Mouse (Mus musculus) neural tube, embryonic 13.5 days (tissue): ENCODE results near the gene Surf2. TPM values are rescaled to one million over a fixed set of nuclear protein-coding genes. Genes with fewer than 3 reads are reported as not detected.
A peak's percentile ranks its signal among the peaks of the same experiment; 100 is the strongest.

Experiments used
- ATAC-seq: fragments of 200-750 bp; cut with Nextera tagmentation; 2 replicates; pipeline ENCODE4 v1.8.0; 2017; ENCODE audit warnings: low read depth, mild to moderate bottlenecking, moderate TSS enrichment, moderate library complexity
- H3K27ac ChIP-seq: fragments of 300-500 bp; sonication (generic); replicated peaks from 2 replicates; pipeline ENCODE4 v1.5.1; 2015; ENCODE audit warnings: moderate library complexity, mild to moderate bottlenecking, inconsistent platforms
- H3K27me3 ChIP-seq: fragments of 300-500 bp; sonication (generic); 2 replicates; pipeline ENCODE4 v1.6.1; 2015; ENCODE audit warnings: mild to moderate bottlenecking, inconsistent platforms
- H3K36me3 ChIP-seq: fragments of 300-500 bp; sonication (generic); 2 replicates; pipeline ENCODE4 v1.6.1; 2015; ENCODE audit warnings: mild to moderate bottlenecking, inconsistent platforms
- H3K4me1 ChIP-seq: fragments of 300-500 bp; sonication (generic); replicated peaks from 2 replicates; pipeline ENCODE4 v1.6.1; 2015; ENCODE audit warnings: inconsistent platforms
- H3K4me2 ChIP-seq: fragments of 300-500 bp; sonication (generic); 2 replicates; pipeline ENCODE4 v1.6.1; 2015; ENCODE audit warnings: inconsistent platforms, mild to moderate bottlenecking, moderate library complexity
- H3K4me3 ChIP-seq: fragments of 300-500 bp; sonication (generic); 2 replicates; pipeline ENCODE4 v1.5.1; 2015; ENCODE audit warnings: mild to moderate bottlenecking, inconsistent platforms
- H3K9ac ChIP-seq: fragments of 300-500 bp; sonication (generic); 2 replicates; pipeline ENCODE4 v1.6.1; 2015; ENCODE audit warnings: moderate library complexity, mild to moderate bottlenecking, inconsistent platforms
- H3K9me3 ChIP-seq: fragments of 300-500 bp; sonication (generic); 2 replicates; pipeline ENCODE4 v1.6.1; 2016; ENCODE audit warnings: inconsistent platforms
- WGBS: fragments of 180-500 bp; shearing (Covaris S2); methylation state at CpG from one replicate; pipeline ENCODE4 v1.1.7; 2015; 5-methylcytosine and 5-hydroxymethylcytosine counted together
- polyA plus RNA-seq: library from polyadenylated mRNA; unstranded; fragments of >200 nt; fragmentation: Nextera tagmentation; extraction: Ambion mirVana; gene quantifications from 2 replicates; pipeline ENCODE4 v1.2.1, GENCODE M21; 2015

Surf2 gene
- polyA plus RNA-seq, 1 experiment from 2014 or later = 64.2 TPM

DNA sequence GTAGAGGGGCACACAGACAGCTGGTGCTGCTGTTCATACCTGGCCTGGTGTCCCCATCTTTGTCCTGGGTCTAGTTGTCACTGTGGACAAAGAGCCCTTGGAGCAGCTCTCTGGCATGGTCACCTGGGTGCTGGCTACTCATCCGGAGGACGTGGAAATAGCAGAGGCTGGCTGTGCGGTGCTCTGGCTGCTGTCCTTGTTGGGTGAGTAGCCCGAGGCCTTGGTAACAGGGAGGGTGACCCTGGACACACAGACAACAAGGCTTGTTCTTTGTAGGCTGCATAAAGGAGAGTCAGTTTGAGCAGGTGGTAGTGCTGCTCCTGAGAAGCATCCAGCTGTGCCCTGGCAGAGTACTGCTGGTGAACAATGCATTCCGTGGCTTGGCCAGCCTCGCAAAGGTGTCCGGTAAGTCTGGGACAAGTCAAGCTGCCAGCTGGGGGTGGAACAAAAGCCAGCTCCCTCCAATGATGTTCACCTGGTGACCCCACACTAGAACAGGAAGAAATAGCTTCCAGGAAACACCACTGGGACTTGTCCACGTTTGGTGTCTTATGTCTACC is 35.3 kb downstream of the Surf2 start:
- ATAC-seq = no peak
- Histone ChIP-seq H3K27me3 (no peaks in the 10 kb centered on the region), H3K4me3 (no peak overlapping the region), H3K9me3 (no peaks in the 10 kb centered on the region), H3K36me3 (peaks cover 96% of the 10 kb centered on the region), H3K4me1 (no peaks in the 10 kb centered on the region), H3K4me2 (no peak overlapping the region), H3K9ac (no peak overlapping the region), H3K27ac (no peak overlapping the region)
- 88% methylated on average over 8 of the region's 8 CpGs for WGBS

DNA sequence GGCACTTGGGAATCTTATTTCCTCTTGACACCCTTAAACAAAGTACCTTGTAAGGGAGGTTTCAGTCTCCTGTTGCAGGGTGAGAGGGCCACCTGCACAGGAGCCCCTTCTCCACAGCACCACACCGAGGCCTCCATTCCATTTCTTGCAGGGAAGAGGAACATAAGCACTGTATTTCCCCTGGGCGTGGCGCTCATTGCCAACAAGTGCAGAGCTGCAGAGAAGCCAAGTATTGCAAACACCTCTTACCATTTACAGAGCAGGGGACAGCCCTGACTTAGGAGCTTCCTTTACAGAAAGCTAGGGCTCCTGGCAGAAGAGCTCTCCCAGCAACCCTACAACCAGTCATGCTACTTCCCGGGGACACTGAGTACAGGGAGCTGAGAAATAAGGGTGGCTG is 36.0 kb downstream of the Surf2 start:
- no peak for ATAC-seq
- Histone ChIP-seq H3K4me2 (no peak overlapping the region), H3K4me3 (no peak overlapping the region), H3K27ac (no peak overlapping the region), H3K9me3 (no peaks in the 10 kb centered on the region), H3K9ac (no peak overlapping the region), H3K36me3 (peaks cover 96% of the 10 kb centered on the region), H3K4me1 (no peaks in the 10 kb centered on the region), H3K27me3 (no peaks in the 10 kb centered on the region)
- 94% methylated on average over 4 of the region's 4 CpGs for WGBS

DNA sequence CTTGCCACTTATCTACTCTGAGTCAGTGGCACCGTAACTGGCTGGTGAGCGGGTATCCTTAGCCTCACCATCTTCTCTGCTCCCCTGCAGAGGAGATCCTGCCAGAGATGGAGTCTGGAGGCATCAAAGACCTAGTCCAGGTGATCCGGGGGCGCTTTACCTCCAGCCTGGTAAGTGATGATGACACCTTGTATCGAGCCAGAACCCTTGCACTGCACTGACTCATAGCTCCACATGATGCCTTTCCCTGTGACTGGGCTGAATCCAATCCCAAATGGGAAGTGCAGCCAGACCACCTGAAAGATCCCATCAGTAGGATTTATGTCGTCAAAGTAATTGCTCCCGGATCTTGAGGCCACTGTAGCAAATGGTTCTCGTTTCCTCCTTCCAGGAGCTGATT is 36.7 kb downstream of the Surf2 start:
- WGBS = 91% methylated on average over 8 of the region's 8 CpGs
- Histone ChIP-seq H3K9me3 (no peaks in the 10 kb centered on the region), H3K27ac (no peak overlapping the region), H3K4me1 (no peaks in the 10 kb centered on the region), H3K4me2 (no peak overlapping the region), H3K4me3 (no peak overlapping the region), H3K27me3 (no peaks in the 10 kb centered on the region), H3K36me3 (peaks cover 99% of the 10 kb centered on the region), H3K9ac (no peak overlapping the region)
- ATAC-seq = no peak

DNA sequence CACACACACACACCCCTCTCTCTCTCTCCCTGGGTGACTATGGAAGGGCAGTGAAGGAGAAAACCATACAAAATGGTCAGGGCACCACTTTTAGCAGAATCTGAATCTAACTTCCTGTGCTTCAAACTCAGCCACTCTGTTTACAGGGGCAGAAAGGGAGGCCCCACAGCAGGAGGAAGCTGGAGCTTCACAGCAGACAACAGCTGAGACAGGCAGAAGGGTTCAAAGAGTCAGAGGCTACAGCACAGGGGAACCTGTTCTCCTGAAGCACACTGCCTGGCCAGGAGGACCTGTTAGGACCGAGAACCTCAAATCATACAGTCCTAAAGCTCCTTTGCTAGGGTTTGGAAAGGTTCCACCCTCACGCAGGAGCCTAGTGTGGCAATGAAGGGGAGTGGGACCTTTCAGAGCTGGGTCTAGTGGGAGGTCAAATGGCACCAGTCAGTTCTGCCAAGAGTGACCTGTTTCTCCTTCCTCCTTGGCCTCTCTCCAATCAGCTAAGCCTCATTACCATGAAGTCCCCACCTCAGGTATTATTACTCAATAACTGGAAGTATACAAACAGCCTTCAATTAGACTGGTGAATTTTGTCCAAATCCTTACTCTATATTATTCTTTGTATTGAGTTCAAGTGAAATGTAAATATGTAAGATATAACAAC is 38.7 kb downstream of the Surf2 start:
- H3K27me3 ChIP-seq = no peaks in the 10 kb centered on the region
- H3K4me3 ChIP-seq = no peak overlapping the region
- H3K9me3 ChIP-seq = no peaks in the 10 kb centered on the region
- peaks cover 95% of the 10 kb centered on the region for H3K36me3 ChIP-seq
- no peak overlapping the region for H3K9ac ChIP-seq
- 91% methylated on average over 2 of the region's 2 CpGs for WGBS
- no peak for ATAC-seq
- H3K27ac ChIP-seq = no peak overlapping the region
- H3K4me1 ChIP-seq = no peaks in the 10 kb centered on the region
- H3K4me2 ChIP-seq = no peak overlapping the region

DNA sequence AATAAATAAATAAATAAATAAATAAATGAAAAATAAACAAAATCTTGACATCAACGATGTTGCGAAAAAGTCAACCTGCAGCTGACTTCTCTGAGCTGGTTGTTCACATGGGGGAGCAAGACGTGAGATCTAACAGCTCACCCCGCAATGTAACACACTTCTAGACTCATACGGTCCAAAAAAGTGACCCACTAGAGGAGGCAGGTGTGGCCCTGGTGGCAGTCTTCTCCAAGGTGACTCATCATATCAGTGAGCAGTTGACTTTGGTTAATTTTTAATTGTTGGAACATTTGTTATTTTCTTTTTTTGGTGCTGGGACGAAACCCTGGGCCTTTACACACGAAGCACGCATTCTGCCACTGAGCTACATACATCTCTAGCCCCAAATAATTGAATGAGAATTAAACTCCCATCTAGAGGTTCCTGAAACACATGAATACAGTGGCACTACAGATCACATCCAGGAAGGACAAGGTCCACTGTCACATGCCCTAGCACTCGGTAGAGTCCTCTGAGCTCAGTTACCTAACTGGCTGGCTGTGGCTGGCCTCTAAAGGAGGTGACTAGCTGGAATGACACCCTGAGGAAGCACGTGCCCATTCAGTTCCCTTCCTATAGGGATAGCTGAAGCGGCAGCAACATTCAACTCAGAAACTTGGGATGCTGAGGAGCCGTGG is 40.8 kb downstream of the Surf2 start:
- H3K9me3 ChIP-seq = no peaks in the 10 kb centered on the region
- no peaks in the 10 kb centered on the region for H3K27me3 ChIP-seq
- H3K27ac ChIP-seq = no peak overlapping the region
- no peak overlapping the region for H3K9ac ChIP-seq
- H3K4me2 ChIP-seq = no peak overlapping the region
- WGBS = 96% methylated on average over 12 of the region's 12 CpGs
- no peak overlapping the region for H3K4me3 ChIP-seq
- H3K4me1 ChIP-seq = peaks cover 14% of the 10 kb centered on the region
- no peak for ATAC-seq
- peaks cover 92% of the 10 kb centered on the region for H3K36me3 ChIP-seq

DNA sequence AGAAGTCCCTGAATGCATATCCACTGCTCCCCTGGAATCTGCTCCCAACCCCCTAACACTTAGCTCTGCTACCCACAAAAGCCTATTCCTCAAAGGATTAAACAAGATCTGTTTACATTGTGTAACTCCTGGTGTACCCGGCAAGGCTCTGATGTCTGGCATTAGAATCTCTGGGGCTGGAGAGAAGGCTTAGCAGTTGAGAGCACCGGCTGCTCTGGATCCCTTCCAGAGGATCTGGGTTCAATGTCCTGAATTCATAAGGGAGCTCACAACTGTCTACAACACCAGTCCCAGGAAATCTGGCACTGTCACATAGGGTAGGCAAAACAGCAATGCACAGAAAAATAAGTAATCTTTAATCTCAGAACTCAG is 41.3 kb downstream of the Surf2 start:
- Histone ChIP-seq H3K4me3 (no peak overlapping the region), H3K36me3 (peaks cover 92% of the 10 kb centered on the region), H3K4me2 (no peak overlapping the region), H3K27ac (no peak overlapping the region), H3K9ac (no peak overlapping the region), H3K27me3 (no peaks in the 10 kb centered on the region), H3K9me3 (no peaks in the 10 kb centered on the region), H3K4me1 (peaks cover 18% of the 10 kb centered on the region)
- 92% methylated on average over 2 of the region's 2 CpGs for WGBS
- ATAC-seq = no peak

DNA sequence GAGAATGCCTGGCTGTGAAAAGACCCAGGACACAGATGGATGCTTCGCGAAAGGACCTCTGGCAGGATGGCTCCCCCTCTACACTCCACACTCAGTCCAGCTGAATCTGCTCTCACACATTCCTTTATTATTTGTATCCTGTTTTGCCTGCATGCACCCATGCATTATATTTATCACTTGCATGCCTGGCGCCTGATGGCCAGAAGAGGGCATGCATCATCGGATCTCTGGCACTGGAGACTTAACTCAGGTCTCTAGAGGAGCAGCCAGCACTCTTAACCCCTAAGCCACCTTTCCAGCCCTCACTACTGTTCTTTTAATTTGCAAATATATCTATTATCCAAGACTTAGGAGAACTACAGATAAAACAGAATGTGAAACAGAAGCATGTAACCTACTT is 44.6 kb downstream of the Surf2 start:
- 84% methylated on average over 4 of the region's 4 CpGs for WGBS
- peaks cover 59% of the 10 kb centered on the region for H3K36me3 ChIP-seq
- ATAC-seq = no peak

DNA sequence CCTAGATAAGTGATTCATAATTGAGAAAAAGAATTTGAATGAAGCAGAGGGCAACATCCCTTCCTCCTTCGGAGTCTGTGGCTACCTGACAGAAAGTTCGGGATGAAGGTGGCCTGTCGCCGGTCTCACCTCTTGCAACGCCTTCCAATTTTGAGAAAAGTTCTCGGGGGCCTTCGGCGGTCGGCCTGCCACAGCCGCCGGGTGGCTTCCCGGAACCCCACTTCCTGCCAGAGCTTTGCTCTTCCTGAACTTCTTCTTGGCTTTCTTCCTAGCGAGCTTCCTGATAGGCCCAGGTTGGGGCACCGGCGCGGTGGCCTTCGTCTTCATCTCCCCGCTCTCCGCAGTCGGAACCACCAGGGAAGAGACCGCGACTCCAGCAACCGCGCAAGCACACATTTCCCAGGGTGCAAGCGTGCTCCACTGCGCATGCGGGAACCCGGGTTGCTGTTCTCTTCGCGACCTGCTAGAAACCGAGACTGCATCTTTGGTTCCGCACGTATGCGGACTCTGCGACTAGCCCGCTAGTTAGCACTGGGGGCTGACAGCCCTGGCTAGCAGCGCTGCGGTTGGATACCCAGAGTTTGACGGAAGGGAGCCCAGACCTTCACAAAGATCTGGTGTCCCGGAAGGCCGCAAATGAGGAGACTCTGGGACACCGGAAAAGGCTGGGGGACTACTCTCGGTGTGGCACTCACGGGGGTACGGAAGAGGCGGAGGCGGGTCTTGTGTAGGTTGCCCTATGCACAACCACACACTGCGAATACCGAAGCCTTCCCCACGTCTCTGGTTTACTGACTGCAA is 48.0 kb downstream of the Surf2 start, which contains the start of gene Rexo4:
TSS of gene Rexo4 (minus strand) at position 464 of the 801 bp plus-strand sequence.
- ATAC-seq = peak; percentile 97
- H3K4me3 ChIP-seq = peak within 1 kb of the TSS; percentile 71
- H3K4me1 ChIP-seq = peaks cover 35% of the 10 kb centered on the region
- peak within 1 kb of the TSS; percentile 94 for H3K4me2 ChIP-seq
- H3K9me3 ChIP-seq = 0 out of 2 replicates have a peak, but pooled peaks cover 3% of the 10 kb centered on the region
- peak within 1 kb of the TSS; percentile 99 for H3K27ac ChIP-seq
- peak within 1 kb of the TSS; percentile 93 for H3K9ac ChIP-seq
- under 1% methylated on average over 50 of the region's 50 CpGs for WGBS
- peaks cover 27% of the 10 kb centered on the region for H3K36me3 ChIP-seq
- no peaks in the 10 kb centered on the region for H3K27me3 ChIP-seq

More for the DNA sequence above, 44.6 kb downstream of the Surf2 start:
- H3K9me3 ChIP-seq = no peaks in the 10 kb centered on the region
- H3K4me3 ChIP-seq = no peak overlapping the region
- H3K27me3 ChIP-seq = no peaks in the 10 kb centered on the region
- no peak overlapping the region for H3K27ac ChIP-seq
- peaks cover 35% of the 10 kb centered on the region for H3K4me1 ChIP-seq
- H3K4me2 ChIP-seq = no peak overlapping the region
- H3K9ac ChIP-seq = peak overlapping the region; percentile 34; the same call in 1 of the 2 replicates

DNA sequence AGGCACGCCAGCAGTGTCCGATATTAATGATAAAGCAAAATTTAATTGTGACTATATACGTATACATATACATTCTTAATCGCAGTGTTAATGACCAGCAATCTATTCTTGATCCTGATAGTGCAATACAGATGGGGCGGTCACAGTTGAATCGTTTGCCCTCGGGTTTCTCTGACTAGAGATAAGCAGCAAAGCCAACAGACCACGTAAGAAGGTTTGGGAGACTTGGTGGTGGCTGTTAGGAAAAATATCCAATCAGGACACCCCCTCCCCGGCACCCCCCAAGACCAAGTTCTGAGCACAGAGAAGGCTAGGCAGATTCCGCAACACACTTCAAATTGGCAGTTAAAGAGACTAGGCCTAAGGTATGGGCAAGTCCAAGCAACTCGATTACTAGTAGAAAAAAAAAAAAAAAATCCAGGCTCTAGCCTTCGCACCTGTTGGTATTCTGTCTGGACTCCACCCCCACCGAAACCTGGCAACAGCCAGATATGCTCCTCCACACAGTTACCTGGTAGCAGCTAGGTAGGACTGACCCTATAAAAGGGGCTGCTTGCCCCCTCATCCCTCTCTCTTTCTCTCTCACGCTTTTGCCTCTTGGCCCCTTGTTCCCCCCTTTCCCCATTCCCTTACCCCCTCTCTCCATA is 48.7 kb downstream of the Surf2 start:
- H3K4me2 ChIP-seq = peak overlapping the region; percentile 94
- H3K27ac ChIP-seq = peak overlapping the region; percentile 99
- peaks cover 35% of the 10 kb centered on the region for H3K4me1 ChIP-seq
- ATAC-seq = peak; percentile 12
- H3K36me3 ChIP-seq = peaks cover 22% of the 10 kb centered on the region
- WGBS = 20% methylated on average over 14 of the region's 14 CpGs
- H3K9me3 ChIP-seq = 0 out of 2 replicates have a peak, but pooled peaks cover 3% of the 10 kb centered on the region
- H3K4me3 ChIP-seq = peak overlapping the region; percentile 71
- peak overlapping the region; percentile 93 for H3K9ac ChIP-seq
- no peaks in the 10 kb centered on the region for H3K27me3 ChIP-seq

DNA sequence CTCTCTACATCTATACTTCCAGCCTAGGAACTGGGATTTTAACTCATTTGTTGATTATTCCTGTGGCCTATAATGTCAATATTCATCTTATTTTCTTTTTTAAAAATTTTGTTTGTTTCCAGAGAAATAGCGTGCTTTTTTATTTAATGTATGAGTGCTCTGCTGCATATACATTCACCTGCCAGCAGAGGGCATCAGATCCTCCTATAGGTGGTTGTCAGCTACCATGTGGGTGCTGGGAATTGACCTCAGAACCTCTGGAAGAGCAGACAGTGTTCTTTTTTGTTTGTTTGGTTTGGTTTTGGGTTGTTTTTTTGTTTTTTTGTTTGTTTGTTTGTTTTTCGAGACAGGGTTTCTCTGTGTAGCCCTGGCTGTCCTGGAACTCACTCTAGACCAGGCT is 51.1 kb downstream of the Surf2 start:
- H3K4me2 ChIP-seq = no peak overlapping the region
- no peak for ATAC-seq
- no peak overlapping the region for H3K27ac ChIP-seq
- whole genome bisulfite sequencing = 80% methylated on average over 2 of the region's 2 CpGs
- H3K9me3 ChIP-seq = 0 out of 2 replicates have a peak, but pooled peaks cover 3% of the 10 kb centered on the region
- H3K9ac ChIP-seq = no peak overlapping the region
- H3K36me3 ChIP-seq = peaks cover 2% of the 10 kb centered on the region
- peaks cover 18% of the 10 kb centered on the region for H3K4me1 ChIP-seq
- H3K27me3 ChIP-seq = no peaks in the 10 kb centered on the region
- no peak overlapping the region for H3K4me3 ChIP-seq
